Mouse (Mus musculus): ENCODE data around the gene Eapp.

DNA sequence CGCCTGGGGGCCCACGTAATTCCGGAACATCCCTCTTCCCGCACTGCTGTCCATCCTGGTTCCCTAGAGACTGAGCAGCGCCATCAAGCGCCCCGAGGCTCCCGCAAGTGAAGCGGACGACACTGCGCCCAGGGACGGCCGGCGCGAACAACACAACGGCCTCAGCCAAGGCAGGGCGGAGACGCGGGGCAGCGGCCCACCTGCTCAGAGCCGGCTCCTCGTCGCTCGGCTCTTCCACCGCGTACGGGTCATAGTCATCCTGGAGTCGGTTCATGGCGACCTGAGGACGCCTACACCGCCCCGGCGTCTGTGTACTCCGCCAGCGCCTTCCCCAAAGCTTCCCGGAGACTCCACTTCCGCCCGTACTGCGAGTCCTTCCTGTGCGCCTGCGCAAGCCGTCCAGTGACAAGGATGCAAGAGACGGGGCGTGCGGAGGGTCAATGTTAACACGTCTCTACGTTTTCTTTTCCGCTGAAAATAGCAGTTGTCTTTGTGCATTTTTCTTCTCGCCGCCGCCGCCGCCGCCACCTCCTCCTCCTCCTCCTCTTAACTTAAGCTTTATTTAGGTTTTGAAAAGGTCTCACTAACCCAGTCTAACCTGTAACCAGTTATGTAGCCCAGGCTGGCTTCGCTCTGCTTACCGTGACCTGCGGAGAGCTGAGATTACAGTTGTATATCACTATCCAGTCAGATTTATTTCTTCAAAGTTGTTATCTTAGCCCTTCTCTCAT is at the start of gene Eapp:
- no peak for TF ChIP-seq POLR2A (IDR thresholded peaks at IDR 0.05; ENCODE audit: borderline replicate concordance, low read depth, low read length)
- no peak for TF ChIP-seq CTCF (IDR thresholded peaks at IDR 0.05; ENCODE audit: low read depth, low read length)

Data from bone marrow macrophage, adult 2 months (primary cell).